Mouse (Mus musculus) G1E (cell line): ENCODE measurements around the gene Mrpl55.

ENCODE experiments used
- CTCF ChIP-seq: IDR thresholded peaks from 2 replicates; pipeline ENCODE4 v1.5.1; 2012; ENCODE audit warnings: low read depth, low read length, inconsistent platforms, mixed read lengths
- GATA1 ChIP-seq: IDR thresholded peaks from 2 replicates; pipeline ENCODE4 v1.6.1; 2012; ENCODE audit warnings: borderline replicate concordance, low read length, inconsistent platforms, mixed read lengths
- GATA2 ChIP-seq: IDR thresholded peaks from 2 replicates; pipeline ENCODE4 v1.6.1; 2012; ENCODE audit warnings: low read depth, low read length, inconsistent platforms, borderline replicate concordance
- TAL1 ChIP-seq: conservative IDR thresholded peaks from 2 replicates; pipeline ENCODE4 v1.6.1; 2012; ENCODE audit warnings: low read depth, low read length, inconsistent platforms, mixed read lengths

- no peak for TF ChIP-seq CTCF
- peak; percentile 73 for TF ChIP-seq TAL1
- no peak for TF ChIP-seq GATA2
- no peak for TF ChIP-seq GATA1
These were observed 37.9 kb upstream of the Mrpl55 start for GRCm38 (mm10) chr11:59164384-59164783.
